Mouse (Mus musculus) heart, postnatal 36 days (tissue): ENCODE measurements around the gene Smg6. TPM values are rescaled to one million over a fixed set of nuclear protein-coding genes. Genes with fewer than 3 reads are reported as not detected.
"Not testable (repeated sequence)": the region's sequence is repeated elsewhere in the genome, so short reads cannot be mapped to it uniquely, and the experiment has no call there.

Experiments
- DNase-seq, 2 experiments: peaks; one replicate each; pipeline ENCODE4 v3.0.0; 2021 to 2022
- intact Hi-C: fragments of 180-260 bp; cut with DNase I; formaldehyde crosslinking; loops from one replicate; pipeline ENCODE4 v1.15.1; 2025
- total RNA-seq, 2 experiments: library from RNA; stranded (reverse); gene quantifications; 2 replicates each; pipeline ENCODE4 v1.2.3; 2021

Gene Smg6
- total RNA-seq, 2 experiments from 2014 or later, result 18.2 to 21.0 TPM

DNA sequence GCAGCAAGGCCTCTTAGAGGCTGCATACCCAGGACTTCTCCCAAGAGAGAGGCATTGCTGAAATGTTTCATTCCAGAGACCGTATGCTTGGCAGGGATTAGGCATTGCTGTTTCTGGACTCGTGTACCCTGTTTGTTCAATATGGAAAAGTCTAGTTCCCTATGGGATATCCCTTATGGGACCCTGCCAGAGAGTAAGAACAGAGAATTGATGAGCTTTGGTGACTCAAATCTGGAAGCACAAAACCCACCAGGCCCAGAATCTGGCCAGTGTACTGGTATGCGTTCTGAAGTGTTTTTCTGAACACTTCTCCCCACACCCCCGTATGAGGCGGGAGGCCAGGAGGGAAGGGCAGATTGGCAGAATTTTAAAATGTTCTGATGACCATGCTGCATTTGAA lies 64.9 kb downstream of the Smg6 start:
- intact Hi-C loops, result loop anchor here (5.0 kb wide), 1 partner anchor 62 kb away; no protein-coding TSS in a partner anchor
- DNase-seq, result peak; percentile 47 to 54

DNA sequence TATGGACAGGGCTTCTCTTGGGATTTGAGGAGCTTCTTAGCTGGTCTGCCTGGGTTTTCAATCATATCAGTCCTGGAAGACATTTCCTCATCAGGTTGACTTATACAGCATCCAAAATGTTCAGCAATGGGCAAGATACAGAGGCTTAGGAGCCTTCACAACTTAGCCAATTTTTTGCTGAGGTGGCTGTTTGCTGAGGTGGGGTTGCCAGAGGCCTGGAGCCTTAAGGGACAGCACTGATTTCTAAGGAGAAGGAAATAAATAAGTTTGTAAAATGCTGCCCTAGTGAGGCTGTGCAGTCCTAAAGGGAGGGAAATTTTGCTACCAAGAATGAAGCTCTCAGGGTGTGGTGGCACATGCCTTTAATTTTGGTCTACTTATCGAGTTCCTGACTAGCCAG lies 65.7 kb downstream of the Smg6 start:
- no peak for DNase-seq
- intact Hi-C loops, result loop anchor here (5.0 kb wide), 1 partner anchor 61 kb away; no protein-coding TSS in a partner anchor

GRCm38 (mm10) chr11:74992427-74992987 lies 66.9 kb downstream of the Smg6 start:
- DNase-seq, result no peak
- intact Hi-C loops, result loop anchor here (5.0 kb wide), 1 partner anchor 60 kb away; no protein-coding TSS in a partner anchor

- DNase-seq, result no peak
- intact Hi-C loops, result loop anchor here (2.0 to 5.0 kb wide), 2 partner anchors 58 to 89 kb away; no protein-coding TSS in a partner anchor
These were observed 68.5 kb downstream of the Smg6 start for GRCm38 (mm10) chr11:74994141-74994540.

GRCm38 (mm10) chr11:74994856-74995255 lies 69.2 kb downstream of the Smg6 start:
- intact Hi-C loops, result loop anchor here (2.0 to 5.0 kb wide), 2 partner anchors 57 to 88 kb away; no protein-coding TSS in a partner anchor

DNA sequence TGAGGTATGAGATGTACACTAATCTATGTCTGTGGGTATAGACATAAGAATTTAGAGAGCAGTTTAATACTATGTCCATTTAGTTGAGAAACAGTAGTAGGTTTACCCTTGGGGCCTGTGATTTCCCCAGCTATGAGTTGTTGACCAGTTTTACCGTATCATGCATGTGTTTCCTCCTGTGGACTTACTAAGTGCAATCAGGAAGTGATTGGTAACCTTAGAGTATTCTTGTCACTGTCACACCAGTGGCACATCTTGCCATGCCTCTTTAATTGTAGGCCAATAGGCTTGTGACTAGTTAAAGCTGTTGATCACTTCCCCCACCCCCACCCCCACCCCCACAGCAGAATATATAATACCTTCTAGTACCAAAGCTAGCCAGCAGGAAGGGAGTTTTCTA lies 70.9 kb downstream of the Smg6 start:
- no peak for DNase-seq

More at GRCm38 (mm10) chr11:74994856-74995255, 69.2 kb downstream of the Smg6 start:
- DNase-seq, result no peak

DNA sequence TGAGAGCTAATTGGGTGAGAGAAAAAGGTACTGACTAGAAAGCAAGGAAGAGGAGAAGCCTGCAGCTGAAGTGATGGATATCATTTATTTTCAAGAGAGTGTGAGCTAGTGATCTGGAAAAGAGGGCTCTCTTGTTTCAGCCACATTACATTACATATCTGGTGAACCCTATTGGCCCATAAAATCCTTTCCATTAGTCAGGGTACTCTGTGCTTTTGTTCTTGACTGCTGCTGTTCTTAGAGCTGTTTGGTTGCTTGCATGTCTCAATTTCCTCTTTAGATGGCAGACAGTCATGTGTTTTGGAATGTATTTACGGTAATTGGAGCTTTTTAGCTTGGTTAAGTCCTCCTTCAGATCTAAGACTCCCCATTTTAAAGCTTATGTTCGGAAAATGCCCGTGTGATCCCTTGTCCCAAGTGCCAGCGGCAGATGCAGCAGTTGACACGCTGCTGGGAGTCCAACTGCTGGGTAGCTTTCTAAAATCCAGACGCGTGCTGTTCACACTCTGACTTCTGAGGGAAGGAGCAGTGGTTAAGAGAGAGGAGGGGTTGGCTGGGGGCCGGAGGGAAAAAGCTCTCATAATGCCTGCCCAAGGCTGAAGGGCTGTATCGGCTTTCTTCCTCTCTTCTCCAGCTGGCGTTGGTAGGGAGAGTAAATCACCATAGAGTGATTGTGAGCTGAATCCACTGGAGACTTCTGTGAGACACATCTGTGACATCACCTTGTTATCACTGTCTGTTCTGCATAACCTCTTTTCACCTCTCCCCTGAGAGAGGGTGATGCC lies 75.4 kb downstream of the Smg6 start:
- no peak for DNase-seq
- intact Hi-C loops, result no loop called here

More for the DNA sequence above, 70.9 kb downstream of the Smg6 start:
- intact Hi-C loops, result loop anchor here (2.0 kb wide), 1 partner anchor 16 kb away; no protein-coding TSS in a partner anchor

DNA sequence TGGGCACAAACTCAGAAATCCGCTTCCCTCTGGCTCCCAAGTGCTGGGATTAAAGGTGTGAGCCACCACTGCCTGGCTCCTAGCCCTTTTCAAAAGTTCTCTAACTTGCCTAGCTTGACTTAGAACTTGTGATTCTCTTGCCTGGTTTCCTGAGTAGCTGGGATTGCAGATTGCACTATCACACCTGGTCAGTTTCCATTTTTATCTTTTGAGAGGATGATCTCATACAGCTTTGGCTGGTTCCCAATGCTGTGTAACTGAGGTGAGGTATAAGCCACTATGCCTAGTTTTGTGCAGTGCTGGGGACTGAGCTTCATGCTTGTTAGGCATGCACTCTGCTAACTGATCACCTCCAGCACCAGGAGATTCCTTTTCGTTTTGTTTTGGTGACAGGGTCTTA lies 82.6 kb downstream of the Smg6 start:
- intact Hi-C loops, result no loop called here
- no peak for DNase-seq

- DNase-seq, intact Hi-C loops: not testable (repeated sequence)
These were observed 83.9 kb downstream of the Smg6 start for GRCm38 (mm10) chr11:75009537-75009936.

DNA sequence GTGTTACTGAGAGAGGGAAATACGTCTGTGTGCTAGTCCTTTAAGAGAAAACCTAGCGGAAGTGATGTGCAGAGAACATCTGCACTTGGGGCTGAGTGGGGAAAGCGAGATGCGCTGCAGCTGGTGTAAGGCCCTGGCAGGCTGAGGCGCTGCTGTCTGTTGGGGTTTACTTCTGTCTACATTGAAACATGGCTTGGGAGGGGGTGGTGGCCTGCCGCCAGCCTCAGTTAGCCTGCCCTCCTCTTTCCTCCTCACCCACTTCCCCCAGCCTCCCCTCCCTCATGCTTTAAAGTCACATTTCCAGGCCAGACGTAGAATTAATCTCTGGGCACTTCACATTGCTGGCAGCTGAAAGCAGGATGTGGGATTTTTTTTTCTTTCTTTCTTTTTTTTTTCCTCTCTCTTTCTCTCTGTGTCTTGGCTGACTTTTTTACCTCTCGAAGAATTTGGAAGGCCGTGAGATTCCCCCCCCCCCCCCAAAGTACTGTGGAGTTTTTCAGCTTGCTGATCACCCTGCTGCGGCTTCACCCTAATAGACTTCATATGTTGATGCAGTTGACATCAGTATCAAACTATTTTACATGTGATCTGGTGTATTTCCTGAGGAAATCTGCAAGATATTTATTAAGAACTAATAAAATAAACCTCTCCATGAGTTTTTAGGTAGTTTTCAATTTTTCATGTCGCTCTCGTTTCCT lies 87.5 kb downstream of the Smg6 start:
- DNase-seq, result peak; percentile 70 to 79
- intact Hi-C loops, result loop anchor here (2.0 kb wide), 2 partner anchors 16 to 32 kb away; no protein-coding TSS in a partner anchor

DNA sequence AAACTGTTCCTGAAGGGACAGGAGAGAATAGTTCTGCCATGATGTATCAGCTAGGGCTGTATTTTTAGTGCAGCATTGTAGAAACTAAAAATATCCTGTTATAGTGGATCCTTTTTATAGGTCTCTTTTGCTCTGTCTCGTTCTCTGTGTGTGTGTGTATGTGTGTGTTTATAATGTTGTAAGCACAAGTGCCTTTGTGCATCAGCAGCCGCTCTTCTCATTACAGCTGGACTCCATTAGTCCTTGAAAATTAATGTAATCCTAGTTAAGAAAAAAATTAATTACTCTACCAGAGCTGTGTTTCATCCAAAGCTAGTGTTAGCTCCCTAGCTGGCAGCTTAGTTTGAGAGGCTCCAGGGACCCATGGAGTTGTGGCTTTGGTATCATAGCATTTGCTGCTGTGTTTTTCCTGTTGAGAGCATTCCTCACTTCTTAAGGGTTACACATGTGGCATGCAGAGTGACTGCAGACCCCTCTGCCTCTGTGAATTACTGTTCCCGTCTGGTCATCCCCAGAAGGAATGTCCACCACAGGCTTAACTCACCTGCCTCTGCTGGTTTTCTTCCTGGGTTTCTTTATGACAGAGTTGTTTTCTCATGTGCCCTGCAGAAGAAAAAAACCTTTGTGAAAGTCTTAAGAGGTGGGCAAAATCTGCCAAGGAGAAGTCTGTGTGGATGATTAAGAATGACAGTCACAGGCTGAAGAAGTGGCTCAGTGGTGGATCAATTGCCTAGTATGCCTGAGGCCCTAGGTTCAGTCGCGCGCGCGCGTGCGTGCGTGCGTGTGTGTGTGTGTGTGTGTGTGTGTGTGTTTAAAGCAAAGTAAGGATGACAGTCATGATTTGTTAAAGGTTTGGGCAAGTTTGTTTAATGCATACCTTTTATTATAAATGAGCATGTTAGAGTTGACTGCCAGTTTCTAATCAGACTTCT lies 88.4 kb downstream of the Smg6 start:
- intact Hi-C loops, result loop anchor here (2.0 kb wide), 2 partner anchors 17 to 31 kb away; no protein-coding TSS in a partner anchor

GRCm38 (mm10) chr11:75014816-75015215 lies 89.2 kb downstream of the Smg6 start:
- peak in 1 of 2 experiments; percentile 32 for DNase-seq
- intact Hi-C loops, result no loop called here

More for the DNA sequence above, 88.4 kb downstream of the Smg6 start:
- DNase-seq, result peak in 1 of 2 experiments; percentile 40

DNA sequence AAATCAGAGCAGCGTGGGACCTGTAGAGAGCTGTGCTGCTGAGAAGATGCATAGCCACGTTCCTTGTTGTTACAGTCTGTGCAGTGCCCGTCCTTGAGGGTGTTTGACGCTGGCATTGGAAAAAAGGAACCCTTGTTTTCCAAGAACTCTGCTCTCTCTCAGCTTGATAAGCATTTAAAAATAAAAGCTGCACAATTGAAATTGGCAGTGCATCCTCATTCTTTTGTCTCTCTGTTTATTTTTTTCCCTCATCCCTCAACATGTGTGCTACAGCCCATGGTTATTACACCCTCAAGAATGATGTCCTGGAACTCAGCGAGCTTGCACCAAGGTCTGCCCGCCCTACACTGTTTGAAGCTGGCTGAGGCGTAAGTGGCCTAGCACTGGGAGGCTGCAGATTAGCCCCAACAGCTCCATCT lies 89.8 kb downstream of the Smg6 start:
- peak; percentile 40 to 63 for DNase-seq
- intact Hi-C loops, result no loop called here

DNA sequence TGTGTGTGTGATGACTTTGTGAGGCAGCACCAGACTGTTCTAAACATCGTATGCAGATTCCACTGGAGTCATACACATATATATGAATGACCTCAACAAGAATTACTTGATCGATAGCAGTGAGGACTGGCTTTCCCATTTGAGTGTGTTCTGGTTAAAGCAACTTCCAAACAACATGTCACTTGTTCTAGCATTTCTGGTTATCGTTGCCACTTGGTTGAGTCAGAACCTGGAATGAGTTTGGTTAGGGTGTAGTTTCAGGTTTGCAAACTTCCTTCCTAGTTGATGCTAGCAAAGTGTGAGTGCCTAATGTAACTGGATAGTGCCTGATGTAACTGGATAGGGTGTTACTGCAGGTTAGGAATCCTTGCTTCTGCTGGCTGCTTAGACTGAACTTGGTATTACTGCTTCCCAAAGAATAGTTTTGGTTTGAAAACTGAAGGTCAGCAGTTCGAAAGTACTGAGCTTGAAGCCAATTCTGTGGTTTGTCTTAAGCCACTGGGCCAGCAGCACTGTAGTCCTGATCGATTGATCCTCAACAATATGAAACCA lies 90.8 kb downstream of the Smg6 start:
- no peak for DNase-seq
- intact Hi-C loops, result no loop called here

GRCm38 (mm10) chr11:75017831-75018230 lies 92.2 kb downstream of the Smg6 start:
- intact Hi-C loops, result no loop called here
- no peak for DNase-seq

- intact Hi-C loops, result no loop called here
These were observed 101.4 kb downstream of the Smg6 start for GRCm38 (mm10) chr11:75026977-75027376.

DNA sequence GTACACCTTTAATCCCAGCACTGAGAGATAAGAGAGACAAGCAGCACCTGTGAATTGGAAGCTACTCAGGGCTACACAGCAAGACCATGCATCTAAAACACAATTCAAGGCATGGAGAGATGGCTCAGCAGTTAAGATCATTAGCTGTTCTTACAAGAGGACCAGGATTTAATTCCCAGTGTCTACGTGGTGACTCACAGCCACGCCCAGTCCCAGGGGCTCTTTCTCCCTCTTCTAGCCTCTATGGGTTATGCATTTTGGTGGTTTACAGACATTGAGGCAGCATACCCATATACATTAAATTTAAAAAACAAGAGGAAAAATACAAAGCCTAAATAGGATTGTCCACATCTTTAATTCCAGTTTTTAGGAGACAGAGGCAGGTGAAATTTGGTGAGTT lies 102.0 kb downstream of the Smg6 start:
- intact Hi-C loops, result no loop called here

More at GRCm38 (mm10) chr11:75026977-75027376, 101.4 kb downstream of the Smg6 start:
- no peak for DNase-seq

GRCm38 (mm10) chr11:75031251-75031650 lies 105.6 kb downstream of the Smg6 start:
- no peak for DNase-seq
- intact Hi-C loops, result no loop called here

More for the DNA sequence above, 102.0 kb downstream of the Smg6 start:
- DNase-seq, result no peak

- intact Hi-C loops, result no loop called here
- no peak for DNase-seq
These were observed 107.3 kb downstream of the Smg6 start for GRCm38 (mm10) chr11:75032946-75033345.
